Mouse (Mus musculus): ENCODE results near the gene Kcnj10. TPM values are rescaled to one million over a fixed set of nuclear protein-coding genes. Genes with fewer than 3 reads are reported as not detected.

Kcnj10 gene
- polyA plus RNA-seq, 1 experiment = 0.91 TPM

DNA sequence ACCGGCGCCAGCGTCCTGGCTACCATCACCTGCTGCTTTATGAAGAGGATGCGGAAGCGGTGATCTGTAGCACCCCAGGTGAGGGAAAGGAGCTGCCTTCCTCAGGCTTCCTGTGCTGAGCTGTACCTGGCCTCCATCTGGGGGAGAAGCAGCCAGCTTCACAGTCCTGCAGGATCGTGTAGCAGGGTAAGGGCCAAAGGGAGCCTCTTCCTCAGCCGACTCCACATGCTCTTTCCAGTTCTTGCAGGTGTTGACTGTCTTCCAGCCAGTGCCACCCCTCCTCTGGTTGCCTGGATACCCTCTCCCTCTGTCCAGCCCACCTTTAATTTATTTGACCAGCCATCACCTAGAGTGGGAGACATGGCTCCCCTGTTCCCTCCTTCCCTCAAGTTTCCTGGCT is 21.7 kb upstream of the Kcnj10 start:
- TF ChIP-seq CTCF (IDR thresholded peaks at IDR 0.05; ENCODE audit: borderline replicate concordance, insufficient read depth, low read length) (no peak), POLR2A (IDR thresholded peaks at IDR 0.05; ENCODE audit: low read depth, low read length) (no peak)
- H3K4me3 ChIP-seq (ENCODE audit: insufficient read depth, low read length) = no peak overlapping the region
- H3K27ac ChIP-seq (ENCODE audit: insufficient read depth, low read length) = no peak overlapping the region
- no peaks in the 10 kb centered on the region for H3K4me1 ChIP-seq (ENCODE audit: control insufficient read depth, insufficient read depth, low read length)

DNA sequence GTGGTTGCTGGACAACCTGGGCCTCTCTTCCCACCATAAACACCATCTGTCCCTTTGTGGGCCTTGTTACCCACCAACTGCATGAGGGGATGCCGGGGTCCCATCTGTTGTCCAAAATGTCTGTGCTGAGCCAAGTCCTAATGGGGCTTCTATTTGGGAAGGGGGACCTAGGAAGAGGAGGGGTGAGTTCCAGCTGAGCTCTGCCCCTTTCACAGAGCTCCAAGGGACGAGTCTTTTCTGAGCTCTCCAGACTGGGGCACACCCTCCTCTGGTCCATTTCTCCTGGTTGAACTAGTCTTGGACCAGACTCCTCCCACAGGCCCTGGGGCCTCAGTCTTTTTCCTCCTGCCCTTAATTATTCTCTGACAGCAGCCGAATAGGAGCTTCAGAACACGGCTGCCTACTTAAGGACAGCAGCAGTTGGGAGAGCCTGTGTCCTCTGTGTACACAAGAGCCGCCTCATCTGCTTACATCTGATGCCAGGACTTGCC is 21.0 kb upstream of the Kcnj10 start:
- Histone ChIP-seq H3K4me1 (ENCODE audit: control insufficient read depth, insufficient read depth, low read length) (no peaks in the 10 kb centered on the region), H3K4me3 (ENCODE audit: insufficient read depth, low read length) (no peak overlapping the region), H3K27ac (ENCODE audit: insufficient read depth, low read length) (no peak overlapping the region)
- TF ChIP-seq CTCF (IDR thresholded peaks at IDR 0.05; ENCODE audit: borderline replicate concordance, insufficient read depth, low read length) = no peak
- no peak for TF ChIP-seq POLR2A (IDR thresholded peaks at IDR 0.05; ENCODE audit: low read depth, low read length)

DNA sequence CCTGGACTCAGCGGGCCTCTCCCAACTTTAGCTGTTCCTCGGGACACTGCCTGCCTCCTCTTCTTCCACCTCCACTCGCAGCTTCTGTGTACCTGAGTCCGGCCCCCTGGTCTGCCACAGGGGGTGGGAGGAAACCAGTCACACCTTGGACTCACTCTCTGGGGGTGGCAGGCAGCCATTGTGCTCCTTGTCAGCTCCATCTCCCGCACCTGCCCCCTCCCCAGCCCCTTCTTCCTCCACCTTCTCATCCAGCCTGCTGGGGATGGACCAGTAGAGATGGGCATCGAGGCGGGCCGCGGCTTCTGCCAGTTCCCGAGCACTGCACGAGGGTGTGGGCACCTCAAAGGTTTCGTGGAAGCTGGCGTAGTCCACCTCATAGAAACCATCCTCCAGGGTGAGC is 18.3 kb upstream of the Kcnj10 start:
- H3K4me3 ChIP-seq (ENCODE audit: insufficient read depth, low read length) = no peak overlapping the region
- TF ChIP-seq CTCF (IDR thresholded peaks at IDR 0.05; ENCODE audit: borderline replicate concordance, insufficient read depth, low read length) (no peak), POLR2A (IDR thresholded peaks at IDR 0.05; ENCODE audit: low read depth, low read length) (no peak)
- no peaks in the 10 kb centered on the region for H3K4me1 ChIP-seq (ENCODE audit: control insufficient read depth, insufficient read depth, low read length)
- H3K27ac ChIP-seq (ENCODE audit: insufficient read depth, low read length) = no peak overlapping the region

DNA sequence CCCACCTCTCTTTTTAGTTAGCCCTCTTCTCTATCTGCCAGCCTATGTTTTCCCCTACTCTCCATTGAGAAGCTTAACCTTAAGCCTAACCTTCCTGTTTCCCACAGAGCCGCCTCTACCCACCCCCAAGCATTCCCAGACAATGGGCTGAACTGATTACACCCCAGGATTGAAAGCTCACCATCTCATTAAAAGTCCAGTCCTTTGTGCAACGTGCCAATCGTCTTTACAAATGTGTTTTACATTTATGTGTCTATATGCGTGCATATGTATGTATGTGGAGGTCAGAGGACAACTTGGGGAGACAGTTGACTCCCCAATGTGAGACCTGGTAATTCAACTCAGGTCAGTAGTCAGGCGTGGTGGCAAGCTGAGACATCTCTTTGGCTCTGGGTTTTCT is 17.7 kb upstream of the Kcnj10 start:
- Histone ChIP-seq H3K4me3 (ENCODE audit: insufficient read depth, low read length) (no peak overlapping the region), H3K27ac (ENCODE audit: insufficient read depth, low read length) (no peak overlapping the region), H3K4me1 (ENCODE audit: control insufficient read depth, insufficient read depth, low read length) (no peaks in the 10 kb centered on the region)
- TF ChIP-seq POLR2A (IDR thresholded peaks at IDR 0.05; ENCODE audit: low read depth, low read length) = no peak
- TF ChIP-seq CTCF (IDR thresholded peaks at IDR 0.05; ENCODE audit: borderline replicate concordance, insufficient read depth, low read length) = no peak

DNA sequence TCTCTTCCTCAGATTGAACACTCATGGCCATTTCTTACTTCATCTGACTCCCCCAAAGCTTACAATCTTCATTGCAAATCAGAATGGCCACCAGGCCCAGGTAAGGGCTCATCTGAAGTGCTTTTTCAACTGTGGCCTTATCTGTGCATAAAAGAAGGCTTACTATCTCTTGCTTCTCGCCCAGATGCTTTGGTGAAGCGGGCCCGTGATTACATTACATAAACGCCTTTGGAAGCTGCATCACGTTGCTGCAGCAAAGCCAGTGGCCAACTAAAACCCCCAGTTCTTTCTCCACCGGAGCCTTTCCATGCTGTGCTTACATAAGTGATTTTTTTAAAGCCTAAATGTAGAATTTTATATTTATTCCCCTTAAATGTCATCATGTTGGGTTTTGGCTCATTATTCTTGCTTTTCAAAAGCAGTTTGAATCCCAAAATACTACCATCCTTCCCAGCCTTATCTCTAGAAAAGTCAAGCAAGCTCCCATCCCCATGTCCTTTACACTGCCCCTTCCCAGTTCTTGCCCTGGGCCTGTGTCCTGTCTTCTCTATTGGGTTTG is 17.1 kb upstream of the Kcnj10 start:
- H3K27ac ChIP-seq (ENCODE audit: insufficient read depth, low read length) = no peak overlapping the region
- TF ChIP-seq CTCF (IDR thresholded peaks at IDR 0.05; ENCODE audit: borderline replicate concordance, insufficient read depth, low read length) = no peak
- TF ChIP-seq POLR2A (IDR thresholded peaks at IDR 0.05; ENCODE audit: low read depth, low read length) = no peak
- H3K4me1 ChIP-seq (ENCODE audit: control insufficient read depth, insufficient read depth, low read length) = no peaks in the 10 kb centered on the region
- no peak overlapping the region for H3K4me3 ChIP-seq (ENCODE audit: insufficient read depth, low read length)

DNA sequence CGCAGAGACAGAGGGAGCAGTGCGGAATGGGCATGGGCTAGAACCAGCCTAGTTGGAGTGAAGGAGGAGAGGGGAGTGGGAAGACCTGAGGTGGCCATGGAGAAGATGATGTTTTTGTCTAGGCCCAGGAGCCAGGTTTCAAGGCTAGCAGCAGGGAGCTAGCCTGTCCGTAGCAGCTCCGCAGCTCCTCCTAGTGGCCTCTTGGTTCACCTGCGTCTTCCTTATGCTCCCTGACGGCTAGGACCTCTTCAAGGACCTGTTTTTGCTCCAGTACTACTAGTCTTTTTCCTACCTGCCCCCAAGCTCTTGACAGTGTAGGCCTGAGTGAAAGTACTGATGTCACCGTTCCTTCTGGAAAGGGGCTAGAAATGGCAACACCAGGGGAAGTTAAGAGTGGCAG is 16.3 kb upstream of the Kcnj10 start:
- no peak overlapping the region for H3K4me3 ChIP-seq (ENCODE audit: insufficient read depth, low read length)
- TF ChIP-seq POLR2A (IDR thresholded peaks at IDR 0.05; ENCODE audit: low read depth, low read length) = no peak
- TF ChIP-seq CTCF (IDR thresholded peaks at IDR 0.05; ENCODE audit: borderline replicate concordance, insufficient read depth, low read length) = peak; percentile 95
- H3K4me1 ChIP-seq (ENCODE audit: control insufficient read depth, insufficient read depth, low read length) = no peaks in the 10 kb centered on the region
- no peak overlapping the region for H3K27ac ChIP-seq (ENCODE audit: insufficient read depth, low read length)

DNA sequence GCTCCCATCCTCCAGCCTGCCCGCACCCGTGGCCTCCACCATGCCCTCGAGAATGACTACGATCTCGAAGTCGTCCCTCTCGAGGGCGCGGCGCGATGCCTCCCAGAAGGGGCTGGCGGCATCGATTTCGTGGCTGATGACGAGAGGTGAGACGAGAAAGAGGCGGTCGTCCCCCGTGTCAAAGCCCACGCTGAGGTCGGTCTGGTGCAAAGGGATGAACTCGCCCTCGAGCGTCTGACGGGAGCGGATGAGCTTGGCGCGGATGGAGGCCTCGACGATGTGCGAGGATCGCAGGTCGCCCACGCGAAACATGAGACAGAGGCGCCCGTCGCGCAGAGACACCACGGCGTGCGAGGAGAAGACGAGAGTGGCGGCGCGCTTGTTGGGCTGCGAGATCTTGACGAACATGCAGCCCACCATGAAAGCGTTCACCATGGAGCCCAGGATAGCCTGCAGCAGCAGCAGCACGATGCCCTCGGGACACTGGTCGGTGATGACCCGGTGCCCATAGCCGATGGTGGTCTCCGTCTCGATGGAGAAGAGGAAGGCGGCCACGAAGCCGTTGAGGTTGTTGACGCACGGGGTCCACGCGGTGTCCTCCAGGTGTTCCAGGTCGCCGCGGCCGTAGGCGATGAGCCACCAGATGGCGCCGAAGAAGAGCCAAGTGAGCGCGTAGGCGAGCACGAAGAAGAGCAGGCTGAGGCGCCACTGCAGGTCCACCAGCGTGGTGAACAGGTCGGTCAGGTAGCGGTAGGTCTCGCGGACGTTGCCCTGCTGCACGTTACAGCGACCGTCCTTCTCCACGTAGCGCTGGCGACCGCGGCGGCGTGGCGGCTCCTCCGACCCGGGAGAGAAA is 15.1 kb upstream of the Kcnj10 start:
- H3K4me3 ChIP-seq (ENCODE audit: insufficient read depth, low read length) = peak overlapping the region; percentile 4; the same call in 1 of the 2 replicates

DNA sequence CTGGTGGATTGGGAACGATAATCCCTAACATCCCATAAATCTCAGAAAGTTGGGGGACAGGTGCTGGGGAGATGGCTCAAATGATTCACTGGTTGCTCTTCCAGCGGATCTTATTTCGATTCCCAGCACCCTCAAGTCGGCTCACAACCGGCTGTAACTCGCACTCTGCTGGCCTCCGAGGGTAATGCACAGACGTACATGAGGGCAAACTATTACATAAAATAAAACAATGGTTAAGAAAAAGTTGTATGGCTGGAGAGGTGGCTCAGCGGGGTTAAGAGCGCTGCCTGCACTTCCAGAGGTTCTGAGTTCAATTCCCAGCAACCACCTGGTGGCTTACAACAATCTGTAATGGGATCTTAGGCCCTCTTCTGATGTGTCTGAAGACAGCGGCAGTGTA is 14.3 kb upstream of the Kcnj10 start:
- 0 out of 2 replicates have a peak overlapping the region, but pooled peaks have one; percentile 4 for H3K4me3 ChIP-seq (ENCODE audit: insufficient read depth, low read length)
- TF ChIP-seq CTCF (IDR thresholded peaks at IDR 0.05; ENCODE audit: borderline replicate concordance, insufficient read depth, low read length) (no peak), POLR2A (IDR thresholded peaks at IDR 0.05; ENCODE audit: low read depth, low read length) (no peak)
- H3K27ac ChIP-seq (ENCODE audit: insufficient read depth, low read length) = no peak overlapping the region
- no peaks in the 10 kb centered on the region for H3K4me1 ChIP-seq (ENCODE audit: control insufficient read depth, insufficient read depth, low read length)

More for the DNA sequence above, 15.1 kb upstream of the Kcnj10 start:
- TF ChIP-seq CTCF (IDR thresholded peaks at IDR 0.05; ENCODE audit: borderline replicate concordance, insufficient read depth, low read length) (peak; percentile 85), POLR2A (IDR thresholded peaks at IDR 0.05; ENCODE audit: low read depth, low read length) (no peak)
- H3K4me1 ChIP-seq (ENCODE audit: control insufficient read depth, insufficient read depth, low read length) = no peaks in the 10 kb centered on the region
- no peak overlapping the region for H3K27ac ChIP-seq (ENCODE audit: insufficient read depth, low read length)

DNA sequence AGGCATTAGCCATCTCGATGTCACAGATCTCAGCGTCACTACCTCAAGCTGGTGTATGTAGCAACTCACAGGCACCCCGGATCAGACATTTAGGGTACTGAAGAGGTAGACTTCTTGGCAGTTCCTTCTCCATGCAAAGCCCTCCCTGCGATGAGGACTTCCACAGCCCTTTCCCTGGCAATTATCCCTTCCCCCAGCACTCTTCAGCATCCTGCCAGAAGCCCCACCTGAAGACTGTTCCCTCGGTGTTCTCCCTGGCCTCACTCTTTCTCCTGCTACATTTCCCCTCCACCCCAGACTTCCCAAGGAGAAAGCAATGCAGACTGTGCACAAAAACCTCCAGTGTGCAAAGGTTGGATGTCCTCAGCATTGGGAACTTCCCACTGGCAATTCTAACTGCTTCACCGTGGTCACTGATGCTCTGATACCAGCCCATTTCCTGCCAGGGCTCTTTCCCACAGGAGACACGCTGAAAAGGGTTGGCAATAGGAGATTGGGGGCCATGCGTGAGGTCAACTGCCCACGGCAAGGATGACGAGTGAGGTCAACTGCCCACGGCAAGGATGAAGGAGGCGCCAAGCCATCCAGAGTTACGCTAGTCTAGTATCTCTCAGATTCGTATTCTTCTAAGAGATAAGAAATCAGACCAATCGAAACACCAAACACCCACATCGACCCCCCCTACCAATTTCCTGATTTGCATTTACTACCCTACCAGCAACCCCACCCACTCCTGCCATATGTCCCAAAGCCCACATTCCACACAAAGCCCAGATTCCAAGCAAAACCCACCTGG is 13.6 kb upstream of the Kcnj10 start:
- no peak overlapping the region for H3K27ac ChIP-seq (ENCODE audit: insufficient read depth, low read length)
- no peak for TF ChIP-seq POLR2A (IDR thresholded peaks at IDR 0.05; ENCODE audit: low read depth, low read length)
- TF ChIP-seq CTCF (IDR thresholded peaks at IDR 0.05; ENCODE audit: borderline replicate concordance, insufficient read depth, low read length) = no peak
- no peak overlapping the region for H3K4me3 ChIP-seq (ENCODE audit: insufficient read depth, low read length)
- H3K4me1 ChIP-seq (ENCODE audit: control insufficient read depth, insufficient read depth, low read length) = no peaks in the 10 kb centered on the region

All from embryonic fibroblast, embryonic 13.5 days (primary cell).